Mouse (Mus musculus): ENCODE measurements around the gene Tfip11.

Tfip11 gene

GRCm38 (mm10) chr5:112325546-112326445, at the start of gene Tfip11:
Tfip11 (plus strand) TSS chr5:112326358.
- peak; percentile 95 for DNase-seq (ENCODE audit: low spot score)

- DNase-seq (ENCODE audit: low spot score), result no peak
Measured at GRCm38 (mm10) chr5:112276907-112277348, 49.2 kb upstream of the Tfip11 start.

GRCm38 (mm10) chr5:112277906-112278470, 48.2 kb upstream of the Tfip11 start:
- DNase-seq (ENCODE audit: low spot score), result no peak

- DNase-seq (ENCODE audit: low spot score), result peak; percentile 73
Measured at GRCm38 (mm10) chr5:112279181-112280021, 46.8 kb upstream of the Tfip11 start.

GRCm38 (mm10) chr5:112280151-112280550, 46.0 kb upstream of the Tfip11 start:
- DNase-seq (ENCODE audit: low spot score), result no peak

GRCm38 (mm10) chr5:112280863-112281660, 45.1 kb upstream of the Tfip11 start:
- DNase-seq (ENCODE audit: low spot score), result no peak

GRCm38 (mm10) chr5:112281676-112282075, 44.5 kb upstream of the Tfip11 start:
- DNase-seq (ENCODE audit: low spot score), result peak; percentile 30

GRCm38 (mm10) chr5:112282123-112282779, 43.9 kb upstream of the Tfip11 start:
- no peak for DNase-seq (ENCODE audit: low spot score)

- DNase-seq (ENCODE audit: low spot score), result no peak
Measured at GRCm38 (mm10) chr5:112282780-112283482, 43.2 kb upstream of the Tfip11 start.

GRCm38 (mm10) chr5:112283543-112284202, 42.5 kb upstream of the Tfip11 start:
- no peak for DNase-seq (ENCODE audit: low spot score)

- no peak for DNase-seq (ENCODE audit: low spot score)
Measured at GRCm38 (mm10) chr5:112284203-112284582, 42.0 kb upstream of the Tfip11 start.

GRCm38 (mm10) chr5:112285548-112286085, 40.5 kb upstream of the Tfip11 start:
- DNase-seq (ENCODE audit: low spot score), result no peak

GRCm38 (mm10) chr5:112286608-112286983, 39.6 kb upstream of the Tfip11 start:
- DNase-seq (ENCODE audit: low spot score), result no peak

GRCm38 (mm10) chr5:112286984-112287641, 39.0 kb upstream of the Tfip11 start:
- no peak for DNase-seq (ENCODE audit: low spot score)

- no peak for DNase-seq (ENCODE audit: low spot score)
Measured at GRCm38 (mm10) chr5:112287652-112288051, 38.5 kb upstream of the Tfip11 start.

- no peak for DNase-seq (ENCODE audit: low spot score)
Measured at GRCm38 (mm10) chr5:112288193-112289141, 37.7 kb upstream of the Tfip11 start.

GRCm38 (mm10) chr5:112289236-112289635, 36.9 kb upstream of the Tfip11 start:
- no peak for DNase-seq (ENCODE audit: low spot score)
